27 mouse cellular contexts compared by ENCODE assay signal in the genomic region with DNA sequence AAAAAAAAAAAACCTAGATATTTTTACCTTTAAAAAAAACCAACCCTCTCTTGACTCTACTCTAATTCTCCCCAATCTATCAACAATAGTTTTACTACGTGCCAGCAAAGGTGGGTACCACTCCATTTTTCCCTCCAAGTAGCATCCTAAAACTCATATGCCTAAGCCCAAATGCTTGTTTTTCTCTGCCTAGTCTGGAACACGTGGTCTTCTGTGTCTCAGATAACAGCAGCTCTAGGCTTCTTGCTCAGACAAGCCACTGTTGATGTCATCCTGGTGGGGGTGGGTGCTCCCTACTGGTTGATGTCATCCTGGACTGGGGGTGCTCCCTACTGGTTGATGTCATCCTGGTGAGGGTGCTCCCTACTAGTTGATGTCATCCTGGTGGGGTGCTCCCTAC. TPM values are rescaled to one million over a fixed set of nuclear protein-coding genes. Genes with fewer than 3 reads are reported as not detected.
"Had no signal": no experiment of that assay in that cellular context is flagged by ENCODE, and none has a peak within 500 bp of the region (broad histone marks: within the 10 kb centered on the region; RNA-seq: fewer than 3 reads in every experiment).

No protein-coding gene starts in this region.

- H3K9ac ChIP-seq: heart, embryonic 13.5 days; heart, embryonic 15.5 days; hindbrain, embryonic 12.5 days; hindbrain, embryonic 14.5 days; intestine, embryonic 15.5 days; limb, embryonic 12.5 days; liver, embryonic 13.5 days; liver, embryonic 15.5 days had no signal

- H3K4me1 ChIP-seq: heart, embryonic 13.5 days; heart, embryonic 15.5 days; hindbrain, embryonic 10.5 days; hindbrain, embryonic 12.5 days; intestine, embryonic 15.5 days; limb, embryonic 10.5 days; limb, embryonic 12.5 days; liver, embryonic 13.5 days; liver, embryonic 15.5 days had no signal

- ATAC-seq: hindbrain, embryonic 16.5 days; inflammation-experienced regulatory T-cells, adult 6 months; intestine, embryonic 15.5 days had no signal

- H3K36me3 ChIP-seq: heart, embryonic 13.5 days; heart, embryonic 15.5 days; hindbrain, embryonic 10.5 days; hindbrain, embryonic 12.5 days; intestine, embryonic 15.5 days; limb, embryonic 10.5 days; limb, embryonic 12.5 days; liver, embryonic 13.5 days; liver, embryonic 15.5 days had no signal

- H3K4me2 ChIP-seq: heart, embryonic 11.5 days; heart, embryonic 13.5 days; heart, embryonic 15.5 days; hindbrain, embryonic 12.5 days; hindbrain, embryonic 14.5 days; intestine, embryonic 15.5 days; limb, embryonic 12.5 days; liver, embryonic 11.5 days; liver, embryonic 13.5 days; liver, embryonic 15.5 days had no signal

- H3K27ac ChIP-seq: heart, adult 2 months; heart, embryonic 13.5 days; heart, embryonic 15.5 days; hindbrain, embryonic 10.5 days; hindbrain, embryonic 12.5 days; hindbrain, embryonic 14.5 days; intestine, embryonic 15.5 days; layer of hippocampus, adult 2 months; left cerebral cortex, adult 2 months; limb, embryonic 10.5 days; limb, embryonic 12.5 days; liver, embryonic 13.5 days; liver, embryonic 15.5 days had no signal

- H3K27me3 ChIP-seq: heart, embryonic 13.5 days; heart, embryonic 15.5 days; hindbrain, embryonic 12.5 days; intestine, embryonic 15.5 days; limb, embryonic 12.5 days; liver, embryonic 13.5 days; liver, embryonic 15.5 days had no signal

- H3K9me3 ChIP-seq: heart, embryonic 13.5 days; heart, embryonic 15.5 days; hindbrain, embryonic 12.5 days; intestine, embryonic 15.5 days; limb, embryonic 10.5 days; limb, embryonic 12.5 days; liver, embryonic 13.5 days; liver, embryonic 15.5 days had no signal

- H3K4me3 ChIP-seq: heart, adult 2 months; heart, embryonic 13.5 days; heart, embryonic 15.5 days; hindbrain, embryonic 10.5 days; hindbrain, embryonic 12.5 days; intestine, embryonic 15.5 days; layer of hippocampus, adult 2 months; left cerebral cortex, adult 2 months; limb, embryonic 10.5 days; limb, embryonic 12.5 days; liver, embryonic 13.5 days; liver, embryonic 15.5 days had no signal

- DNase-seq: gastrocnemius, postnatal 14 days; heart, adult 2 months; heart, postnatal 14 days; heart, postnatal 36 days; kidney, adult 18-20 months; kidney, adult 8-10 months; kidney, postnatal 10 days; kidney, postnatal 25 days; kidney, postnatal 4 days; liver; liver, embryonic 13.5 days had no signal

RNA-seq across cellular contexts. Expression of gene Dnah6, which starts 17.7 kb away (rescaled TPM):
- total RNA-seq: granulocyte monocyte progenitor cell, adult 5-6 weeks had no signal
- polyA plus RNA-seq: limb, embryonic 12.5 days had no signal
